Mouse (Mus musculus): ENCODE measurements around the gene Maneal. TPM values are rescaled to one million over a fixed set of nuclear protein-coding genes. Genes with fewer than 3 reads are reported as not detected.

The Maneal gene
- 0.46 and 0.61 TPM in 2 replicates for polyA plus RNA-seq (2015; fragmentation: Nextera tagmentation; extraction: Ambion mirVana)

DNA sequence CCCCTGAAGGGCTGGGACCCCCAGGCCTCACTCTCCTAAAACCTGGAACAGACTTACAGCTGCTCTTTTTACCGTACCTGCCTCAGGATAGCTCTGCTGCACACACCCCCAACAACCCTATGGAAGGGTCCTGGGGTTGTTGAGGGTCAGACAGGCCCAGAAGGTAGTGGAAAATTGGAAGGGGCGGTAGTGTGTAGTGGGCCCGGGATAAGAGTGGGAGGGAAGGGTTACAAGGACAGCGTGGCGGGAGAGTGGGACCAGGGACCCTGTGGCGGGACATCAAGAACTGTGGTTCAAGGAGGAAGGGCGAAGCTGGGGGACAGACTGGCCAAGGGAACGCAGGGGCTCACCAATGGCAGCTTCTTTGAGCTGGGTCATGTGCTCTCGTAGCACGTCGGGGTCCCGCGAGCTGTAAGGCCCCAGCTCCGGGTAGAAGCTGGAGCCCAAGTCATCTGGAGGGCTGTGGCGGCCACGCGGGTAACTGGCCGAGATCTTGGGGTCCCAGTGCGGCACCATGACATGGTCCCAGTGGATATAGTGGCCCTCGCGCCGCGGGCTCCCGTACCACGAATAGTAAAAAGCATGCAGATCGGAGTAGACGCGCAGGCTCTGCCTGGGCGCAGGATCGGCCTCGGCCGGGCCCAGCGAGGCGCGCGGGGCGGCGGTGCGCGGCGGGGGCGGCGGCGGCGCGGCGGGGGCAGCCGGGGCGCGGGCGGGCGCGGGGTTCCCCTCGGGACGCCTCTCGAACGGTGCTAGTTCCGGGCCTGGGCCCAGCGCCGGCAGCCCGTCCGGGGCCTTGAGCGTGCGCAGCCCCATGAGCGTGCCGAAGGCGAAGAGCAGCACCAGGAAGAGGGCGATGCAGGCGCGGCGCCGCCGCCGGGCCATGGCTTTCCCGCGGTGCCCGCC lies at the start of gene Maneal:
Gene Maneal (minus strand): TSS at position 889 of the 906 bp plus-strand sequence.
- Histone ChIP-seq H3K4me3 (ENCODE audit: low read length) (peak within 1 kb of the TSS; percentile 45), H3K4me2 (replicated peaks; ENCODE audit: low read depth, low read length) (peak within 1 kb of the TSS; percentile 74), H3K4me1 (ENCODE audit: insufficient read depth, low read length) (peaks cover 6% of the 10 kb centered on the region), H3K27ac (ENCODE audit: low read length) (no peak within 1 kb of the TSS), H3K9me3 (ENCODE audit: low read length) (no peaks in the 10 kb centered on the region), H3K9ac (replicated peaks; ENCODE audit: low read length) (peak within 1 kb of the TSS; percentile 23; the same call in 1 of the 2 replicates), H3K27me3 (ENCODE audit: insufficient read depth, low read length) (peaks cover 25% of the 10 kb centered on the region), H3K36me3 (ENCODE audit: insufficient read depth, low read length) (peaks cover 3% of the 10 kb centered on the region; the same call in 1 of the 2 replicates)
- WGBS, result 4% methylated on average over 62 of the region's 77 CpGs
- ATAC-seq (ENCODE audit: low FRiP score, low TSS enrichment), result peak; percentile 65

DNA sequence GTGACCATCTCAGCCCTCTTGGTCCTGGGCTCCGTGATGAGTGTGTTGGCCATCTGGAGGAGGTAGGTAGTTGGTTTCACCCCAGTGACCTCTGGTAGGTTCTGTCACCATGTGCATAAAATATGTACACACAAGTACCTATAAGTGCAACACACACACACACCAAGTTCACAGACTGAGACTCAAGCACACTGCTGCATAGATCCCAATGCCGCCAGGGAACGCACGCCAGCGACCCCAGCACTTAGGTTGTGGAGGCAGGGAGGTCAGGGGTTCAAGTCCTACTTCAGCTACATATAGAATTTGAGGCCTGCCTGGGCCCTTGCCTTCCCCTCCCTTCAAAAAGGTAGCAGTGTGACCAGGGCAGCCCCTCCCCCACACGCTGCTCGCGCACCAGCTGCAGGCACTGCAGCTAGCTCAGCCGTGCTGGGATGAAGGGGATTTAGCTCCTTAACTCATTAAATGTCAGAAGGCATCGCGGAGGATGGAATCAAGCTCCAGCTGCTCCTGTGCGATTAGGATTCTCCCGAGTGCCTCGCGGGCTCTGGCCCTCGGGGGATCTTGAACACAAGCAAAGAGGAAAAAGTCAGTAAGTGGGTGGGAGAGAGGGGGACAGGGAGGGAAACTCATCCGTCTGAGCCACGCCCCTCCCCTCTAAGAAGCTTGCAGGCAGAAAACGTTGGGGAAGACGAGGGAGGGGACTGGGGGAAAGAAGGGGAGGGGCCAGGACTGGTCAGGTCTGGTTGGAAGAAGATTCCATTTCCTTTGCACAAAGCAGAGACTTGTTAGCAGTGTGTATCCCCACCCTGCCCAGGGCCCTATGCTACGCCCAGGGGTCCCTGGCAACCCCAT lies 44.2 kb upstream of the Maneal start:
- peaks cover 10% of the 10 kb centered on the region; the same call in 1 of the 2 replicates for H3K4me1 ChIP-seq (ENCODE audit: insufficient read depth, low read length)
- 0 out of 2 replicates have a peak, but pooled peaks cover 5% of the 10 kb centered on the region for H3K27me3 ChIP-seq (ENCODE audit: insufficient read depth, low read length)
- 0 out of 2 replicates have a peak overlapping the region, but pooled peaks have one; percentile 23 for H3K9ac ChIP-seq (replicated peaks; ENCODE audit: low read length)
- WGBS, result 12% methylated on average over 21 of the region's 21 CpGs
- no peaks in the 10 kb centered on the region for H3K36me3 ChIP-seq (ENCODE audit: insufficient read depth, low read length)
- ATAC-seq (ENCODE audit: low FRiP score, low TSS enrichment), result 0 out of 2 replicates have a peak, but pooled peaks have one; percentile 66
- no peak overlapping the region for H3K27ac ChIP-seq (ENCODE audit: low read length)
- H3K9me3 ChIP-seq (ENCODE audit: low read length), result no peaks in the 10 kb centered on the region
- H3K4me2 ChIP-seq (replicated peaks; ENCODE audit: low read depth, low read length), result peak overlapping the region; percentile 51
- H3K4me3 ChIP-seq (ENCODE audit: low read length), result peak overlapping the region; percentile 27

DNA sequence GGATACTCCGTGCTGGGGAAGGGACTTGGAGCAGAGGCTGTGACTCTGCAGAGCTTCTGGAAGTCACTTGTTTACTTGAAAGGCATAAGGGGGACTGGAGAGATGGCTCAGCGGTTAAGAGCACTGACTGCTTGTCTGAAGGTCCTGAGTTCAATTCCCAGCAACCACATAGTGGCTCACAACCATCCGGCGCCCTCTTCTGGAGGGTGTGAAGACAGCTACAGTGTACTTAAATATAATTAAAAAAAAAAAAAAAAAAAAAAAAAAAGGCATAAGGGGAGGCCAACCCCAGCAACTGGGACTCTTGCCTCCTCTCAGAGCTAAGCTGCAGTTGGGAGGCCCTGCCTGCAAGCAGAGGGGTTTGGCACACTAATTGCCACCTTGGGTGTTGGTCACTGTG lies 43.4 kb upstream of the Maneal start:
- H3K9ac ChIP-seq (replicated peaks; ENCODE audit: low read length), result no peak overlapping the region
- no peaks in the 10 kb centered on the region for H3K9me3 ChIP-seq (ENCODE audit: low read length)
- H3K27ac ChIP-seq (ENCODE audit: low read length), result no peak overlapping the region
- H3K4me2 ChIP-seq (replicated peaks; ENCODE audit: low read depth, low read length), result no peak overlapping the region
- peaks cover 10% of the 10 kb centered on the region; the same call in 1 of the 2 replicates for H3K4me1 ChIP-seq (ENCODE audit: insufficient read depth, low read length)
- ATAC-seq (ENCODE audit: low FRiP score, low TSS enrichment), result no peak
- 0 out of 2 replicates have a peak, but pooled peaks cover 5% of the 10 kb centered on the region for H3K27me3 ChIP-seq (ENCODE audit: insufficient read depth, low read length)
- H3K36me3 ChIP-seq (ENCODE audit: insufficient read depth, low read length), result no peaks in the 10 kb centered on the region
- 73% methylated on average over 4 of the region's 4 CpGs for WGBS
- no peak overlapping the region for H3K4me3 ChIP-seq (ENCODE audit: low read length)

DNA sequence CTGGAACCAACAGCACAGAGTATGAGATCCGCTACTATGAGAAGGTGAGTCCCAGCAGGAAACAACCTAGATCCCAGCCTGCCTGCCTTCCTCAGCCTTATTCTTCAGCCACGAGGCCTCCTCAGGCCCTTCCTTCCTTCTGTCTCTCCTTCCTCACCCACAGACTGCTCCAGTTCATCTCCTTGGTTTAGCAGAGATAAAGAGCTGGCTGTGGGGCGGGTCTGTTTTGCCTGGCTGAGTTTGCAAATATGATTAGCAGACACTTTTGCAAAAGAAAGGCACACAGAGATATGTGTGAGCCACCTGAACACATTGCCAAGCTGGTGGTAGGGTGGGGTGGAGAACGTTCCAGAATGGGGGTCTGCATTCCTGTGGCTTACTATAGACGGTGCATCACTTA lies 37.9 kb upstream of the Maneal start:
- H3K4me3 ChIP-seq (ENCODE audit: low read length), result no peak overlapping the region
- no peaks in the 10 kb centered on the region for H3K36me3 ChIP-seq (ENCODE audit: insufficient read depth, low read length)
- no peak overlapping the region for H3K4me2 ChIP-seq (replicated peaks; ENCODE audit: low read depth, low read length)
- H3K9ac ChIP-seq (replicated peaks; ENCODE audit: low read length), result no peak overlapping the region
- no peaks in the 10 kb centered on the region for H3K9me3 ChIP-seq (ENCODE audit: low read length)
- H3K27ac ChIP-seq (ENCODE audit: low read length), result no peak overlapping the region
- ATAC-seq (ENCODE audit: low FRiP score, low TSS enrichment), result no peak
- 0 out of 2 replicates have a peak, but pooled peaks cover under 1% of the 10 kb centered on the region for H3K4me1 ChIP-seq (ENCODE audit: insufficient read depth, low read length)
- H3K27me3 ChIP-seq (ENCODE audit: insufficient read depth, low read length), result peaks cover 40% of the 10 kb centered on the region
- WGBS, result 65% methylated on average over 5 of the region's 5 CpGs

DNA sequence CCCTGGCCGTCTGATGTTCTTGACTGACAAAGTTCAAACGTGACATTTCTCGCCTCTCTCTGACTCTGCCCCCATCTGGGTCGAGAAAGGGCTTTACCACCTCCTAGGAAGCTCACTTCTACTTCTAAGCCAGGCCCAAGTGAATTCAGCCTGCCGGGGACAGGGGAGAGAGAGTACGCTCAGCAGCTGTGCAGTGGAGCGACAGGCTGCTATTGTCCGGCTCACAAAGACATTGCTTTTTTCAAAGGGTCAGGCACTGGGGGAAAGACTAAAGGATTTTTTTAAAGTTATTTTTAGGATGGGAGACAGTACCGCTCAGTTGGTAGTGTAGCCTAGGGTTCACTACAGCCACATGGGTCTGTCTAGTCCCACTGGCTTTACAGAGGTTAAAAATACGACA lies 36.5 kb upstream of the Maneal start:
- WGBS, result 54% methylated on average over 10 of the region's 10 CpGs
- Histone ChIP-seq H3K36me3 (ENCODE audit: insufficient read depth, low read length) (no peaks in the 10 kb centered on the region), H3K27me3 (ENCODE audit: insufficient read depth, low read length) (peaks cover 55% of the 10 kb centered on the region), H3K9ac (replicated peaks; ENCODE audit: low read length) (no peak overlapping the region), H3K9me3 (ENCODE audit: low read length) (no peaks in the 10 kb centered on the region), H3K4me1 (ENCODE audit: insufficient read depth, low read length) (0 out of 2 replicates have a peak, but pooled peaks cover 6% of the 10 kb centered on the region), H3K4me3 (ENCODE audit: low read length) (no peak overlapping the region), H3K4me2 (replicated peaks; ENCODE audit: low read depth, low read length) (no peak overlapping the region), H3K27ac (ENCODE audit: low read length) (no peak overlapping the region)
- ATAC-seq (ENCODE audit: low FRiP score, low TSS enrichment), result no peak

DNA sequence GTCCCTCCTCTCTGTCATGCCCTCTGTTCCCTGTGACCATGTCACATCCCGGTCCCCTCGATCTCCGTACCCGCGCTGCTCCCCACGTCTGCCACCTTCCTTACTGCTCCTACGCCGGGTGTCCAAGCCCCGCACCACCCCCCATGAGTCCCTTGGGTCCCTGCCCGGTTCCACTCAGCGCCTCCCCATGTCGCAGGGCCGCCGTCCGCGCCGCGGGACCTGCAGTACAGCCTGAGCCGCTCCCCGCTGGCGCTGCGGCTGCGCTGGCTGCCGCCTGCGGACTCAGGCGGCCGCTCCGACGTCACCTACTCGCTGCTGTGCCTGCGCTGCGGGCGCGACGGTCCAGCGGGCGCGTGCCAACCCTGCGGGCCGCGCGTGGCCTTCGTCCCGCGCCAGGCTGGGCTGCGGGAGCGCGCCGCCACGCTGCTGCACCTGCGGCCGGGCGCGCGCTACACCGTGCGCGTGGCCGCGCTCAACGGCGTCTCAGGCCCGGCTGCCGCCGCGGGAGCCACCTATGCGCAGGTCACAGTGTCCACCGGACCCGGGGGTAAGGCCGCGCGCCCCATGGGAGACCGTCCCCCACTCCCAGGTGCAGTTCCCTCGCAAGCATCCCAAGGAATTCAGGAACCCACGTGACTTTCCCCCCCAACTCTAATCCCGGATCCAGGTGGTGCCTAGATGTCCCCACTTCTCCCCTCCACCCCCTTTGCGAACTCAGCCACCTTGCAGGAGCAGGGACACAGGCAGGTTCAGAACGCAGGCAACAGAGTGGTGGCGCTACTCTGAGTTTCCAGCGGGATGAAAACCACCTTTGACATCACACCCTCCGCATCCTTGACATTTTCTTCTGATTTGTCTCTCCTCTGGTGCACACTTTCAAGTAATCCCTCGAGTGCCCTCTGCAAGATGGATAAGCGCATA lies 32.8 kb upstream of the Maneal start:
- WGBS, result 1% methylated on average over 81 of the region's 83 CpGs
- ATAC-seq (ENCODE audit: low FRiP score, low TSS enrichment), result peak; percentile 39; the same call in 1 of the 2 replicates
- H3K27me3 ChIP-seq (ENCODE audit: insufficient read depth, low read length), result peaks cover 73% of the 10 kb centered on the region
- 0 out of 2 replicates have a peak, but pooled peaks cover 6% of the 10 kb centered on the region for H3K4me1 ChIP-seq (ENCODE audit: insufficient read depth, low read length)
- H3K9me3 ChIP-seq (ENCODE audit: low read length), result no peaks in the 10 kb centered on the region
- H3K4me3 ChIP-seq (ENCODE audit: low read length), result peak overlapping the region; percentile 49
- H3K9ac ChIP-seq (replicated peaks; ENCODE audit: low read length), result no peak overlapping the region; the same call in 1 of the 2 replicates
- no peak overlapping the region for H3K27ac ChIP-seq (ENCODE audit: low read length)
- no peaks in the 10 kb centered on the region for H3K36me3 ChIP-seq (ENCODE audit: insufficient read depth, low read length)
- peak overlapping the region; percentile 67 for H3K4me2 ChIP-seq (replicated peaks; ENCODE audit: low read depth, low read length)

DNA sequence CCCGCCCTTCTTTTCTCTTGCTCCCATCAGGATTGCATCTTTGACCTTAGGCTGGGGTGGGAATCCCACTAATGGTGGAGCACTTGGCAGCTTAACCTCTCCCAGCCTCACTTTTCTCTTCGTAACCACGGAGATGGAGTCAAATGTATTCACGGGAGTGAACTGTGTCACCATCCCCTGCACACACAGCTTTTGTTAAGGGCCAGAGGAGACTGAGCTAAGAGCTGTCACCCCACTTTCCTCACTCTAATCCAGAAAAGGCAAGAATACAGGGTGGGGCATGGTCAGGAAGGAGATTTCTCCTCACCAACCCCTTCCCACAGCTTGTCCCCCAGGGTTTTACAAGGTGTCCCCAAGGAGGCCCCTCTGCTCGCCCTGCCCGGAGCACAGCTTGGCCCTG lies 31.8 kb upstream of the Maneal start:
- ATAC-seq (ENCODE audit: low FRiP score, low TSS enrichment), result no peak
- Histone ChIP-seq H3K4me2 (replicated peaks; ENCODE audit: low read depth, low read length) (no peak overlapping the region), H3K9ac (replicated peaks; ENCODE audit: low read length) (no peak overlapping the region), H3K27me3 (ENCODE audit: insufficient read depth, low read length) (peaks cover 64% of the 10 kb centered on the region), H3K9me3 (ENCODE audit: low read length) (no peaks in the 10 kb centered on the region), H3K4me1 (ENCODE audit: insufficient read depth, low read length) (0 out of 2 replicates have a peak, but pooled peaks cover 6% of the 10 kb centered on the region), H3K27ac (ENCODE audit: low read length) (no peak overlapping the region), H3K4me3 (ENCODE audit: low read length) (no peak overlapping the region), H3K36me3 (ENCODE audit: insufficient read depth, low read length) (no peaks in the 10 kb centered on the region)
- 29% methylated on average over 6 of the region's 6 CpGs for WGBS

DNA sequence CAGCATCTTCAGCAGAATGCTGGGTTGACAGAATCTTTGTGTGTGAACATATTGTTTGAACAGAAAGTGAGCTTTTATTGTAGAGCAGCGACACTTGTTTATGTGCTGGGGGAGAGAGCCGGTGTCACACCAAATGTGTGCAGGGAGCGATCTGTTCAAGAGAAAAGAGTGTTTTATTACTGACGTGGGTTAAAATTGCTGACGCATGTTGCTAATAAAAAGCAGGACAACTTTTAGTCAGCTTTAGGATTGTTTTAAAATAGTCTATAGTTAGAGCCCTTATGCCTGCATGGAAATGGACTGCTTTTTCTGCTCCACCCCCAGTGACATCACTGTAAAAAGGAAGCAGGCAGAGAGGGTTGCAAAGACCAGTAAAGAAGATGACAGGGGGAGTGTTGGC lies 28.9 kb upstream of the Maneal start:
- WGBS, result 63% methylated on average over 5 of the region's 5 CpGs
- ATAC-seq (ENCODE audit: low FRiP score, low TSS enrichment), result no peak

More for the DNA sequence above, 28.9 kb upstream of the Maneal start:
- Histone ChIP-seq H3K9me3 (ENCODE audit: low read length) (no peaks in the 10 kb centered on the region), H3K4me1 (ENCODE audit: insufficient read depth, low read length) (0 out of 2 replicates have a peak, but pooled peaks cover 6% of the 10 kb centered on the region), H3K27me3 (ENCODE audit: insufficient read depth, low read length) (peaks cover 62% of the 10 kb centered on the region), H3K27ac (ENCODE audit: low read length) (no peak overlapping the region), H3K36me3 (ENCODE audit: insufficient read depth, low read length) (no peaks in the 10 kb centered on the region), H3K4me2 (replicated peaks; ENCODE audit: low read depth, low read length) (no peak overlapping the region), H3K9ac (replicated peaks; ENCODE audit: low read length) (no peak overlapping the region), H3K4me3 (ENCODE audit: low read length) (no peak overlapping the region)
